Mouse (Mus musculus) cerebellum, postnatal 14 days (tissue): ENCODE measurements around the gene Spred2.

Experiments used
- DNase-seq, 2 experiments: peaks; one replicate each; pipeline ENCODE4 v3.0.0; 2021; ENCODE audit warnings: mixed read lengths in 2 of 2

Gene Spred2

DNA sequence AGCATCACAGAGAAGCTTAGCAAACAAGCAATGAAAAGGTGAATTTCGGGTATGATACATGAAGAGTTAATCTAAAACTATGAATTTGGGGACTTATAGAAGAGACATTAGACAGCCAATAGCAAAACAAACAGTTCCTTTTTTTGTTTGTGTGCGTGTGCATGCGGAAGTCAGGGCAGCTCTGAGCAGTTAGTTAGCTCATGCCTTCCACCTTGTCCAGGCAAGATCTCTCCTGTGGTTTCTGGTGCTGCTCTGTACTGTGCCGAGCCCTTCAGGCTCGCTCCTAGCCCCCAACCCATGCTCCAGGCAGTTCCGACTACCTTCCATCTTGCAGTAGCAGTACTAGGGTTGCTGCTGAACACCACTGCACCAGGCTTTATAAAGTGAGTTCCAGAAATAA lies 31.5 kb downstream of the Spred2 start:
- DNase-seq = no peak

DNA sequence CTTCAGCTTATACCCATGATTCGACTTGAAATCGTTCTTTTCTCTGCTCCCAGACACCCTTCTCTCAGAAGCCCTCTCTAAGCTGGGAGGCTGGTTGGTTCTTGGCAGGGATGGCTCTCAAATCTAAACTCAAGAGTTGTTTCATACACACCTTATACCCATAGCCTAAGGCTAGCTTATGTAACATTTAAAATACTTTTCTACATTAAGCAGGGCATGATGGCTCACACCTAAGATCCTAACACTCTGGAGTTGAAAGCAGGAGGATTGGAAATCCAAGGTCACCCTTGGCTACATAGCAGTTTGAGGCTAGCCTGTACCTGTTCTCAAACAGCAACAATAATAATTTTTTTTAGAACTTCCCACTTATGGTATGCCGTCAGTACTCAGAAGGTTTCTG lies 34.8 kb downstream of the Spred2 start:
- no peak for DNase-seq

DNA sequence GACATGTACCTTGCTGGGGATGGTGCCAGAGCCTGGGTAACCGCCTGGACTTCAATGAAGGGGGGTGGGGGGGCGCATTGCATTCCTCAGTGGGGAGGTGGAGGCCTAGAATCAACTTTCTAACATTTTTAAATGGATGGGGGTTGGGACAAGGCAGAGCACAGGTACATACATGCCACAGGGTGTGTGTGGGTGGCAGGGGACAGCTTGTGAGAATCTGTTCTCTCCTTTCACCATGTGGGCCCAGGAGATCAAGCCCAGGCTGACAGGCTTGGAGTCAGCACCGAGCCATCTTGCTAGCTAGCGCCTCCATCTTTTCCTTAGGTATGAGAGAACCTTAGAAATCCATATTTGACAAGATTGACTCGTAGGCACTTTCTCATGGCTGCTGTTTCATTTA lies 35.7 kb downstream of the Spred2 start:
- peak; percentile 34 to 47 for DNase-seq

DNA sequence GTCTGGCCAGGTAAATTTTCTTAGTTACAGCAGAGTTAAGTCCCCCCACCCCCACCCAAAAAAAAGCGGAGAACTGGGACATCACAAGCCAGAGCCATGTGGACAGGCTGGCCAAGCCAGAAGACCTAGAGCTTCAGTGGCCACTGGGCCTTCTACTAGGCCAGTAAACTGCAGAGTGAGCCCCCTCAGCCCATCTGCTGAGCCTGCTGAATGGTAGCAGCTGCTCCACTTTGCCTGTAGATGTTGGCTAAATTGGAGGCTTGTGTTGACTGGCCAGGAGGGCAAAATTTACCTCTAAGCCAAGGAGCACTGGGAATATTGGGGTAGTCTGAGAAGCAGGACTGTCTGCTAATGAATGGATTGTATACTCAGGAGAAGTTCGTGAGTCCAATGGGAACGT lies 36.4 kb downstream of the Spred2 start:
- DNase-seq = peak; percentile 49 to 60

DNA sequence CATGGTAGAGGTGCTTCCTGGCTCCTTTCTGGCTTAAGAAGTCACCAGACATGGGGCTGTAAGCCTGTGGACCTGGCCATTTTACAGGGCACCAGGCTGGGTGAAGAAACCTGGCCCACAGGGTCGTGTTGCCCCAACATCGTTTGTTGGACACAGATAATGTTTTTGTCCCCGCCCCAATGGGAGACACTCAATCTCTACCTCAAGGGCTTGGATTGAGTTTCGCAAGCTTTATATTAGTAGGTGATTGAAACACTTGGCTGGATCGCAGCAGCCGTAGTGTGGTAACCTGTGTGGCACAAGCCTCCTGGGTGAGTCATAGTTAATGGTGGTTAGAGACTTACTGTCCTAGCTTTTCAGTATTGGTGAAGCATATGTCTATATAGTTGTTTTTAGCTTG lies 36.9 kb downstream of the Spred2 start:
- no peak for DNase-seq

DNA sequence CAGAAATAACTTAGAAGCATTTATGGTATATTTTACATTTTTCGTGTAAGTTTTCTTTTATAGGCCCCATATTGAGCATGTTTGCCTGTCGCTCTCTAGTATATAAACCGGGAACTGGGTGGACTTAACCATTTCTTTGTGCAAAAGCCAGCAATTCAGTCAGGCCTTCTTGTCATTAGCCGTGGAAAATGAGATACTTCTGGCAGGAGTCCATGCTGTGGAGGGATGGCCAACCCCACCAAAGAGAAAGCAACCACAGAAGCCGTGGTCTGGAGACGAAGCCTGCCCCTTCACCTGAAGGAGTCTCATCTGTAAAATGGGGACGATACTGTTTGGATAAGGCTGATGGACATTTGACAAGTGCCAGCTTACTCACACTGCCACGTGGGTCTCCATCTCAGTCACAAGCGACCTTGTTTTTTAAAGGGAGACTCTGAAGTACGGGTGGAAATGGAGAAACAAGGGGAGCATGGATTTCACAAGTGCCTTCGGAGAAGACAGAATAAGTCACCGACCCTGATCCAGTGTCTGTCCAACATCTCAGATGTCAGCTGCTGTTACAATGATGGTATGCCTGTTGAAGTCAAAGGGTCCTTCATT lies 37.7 kb downstream of the Spred2 start:
- DNase-seq = peak in 1 of 2 experiments; percentile 29

DNA sequence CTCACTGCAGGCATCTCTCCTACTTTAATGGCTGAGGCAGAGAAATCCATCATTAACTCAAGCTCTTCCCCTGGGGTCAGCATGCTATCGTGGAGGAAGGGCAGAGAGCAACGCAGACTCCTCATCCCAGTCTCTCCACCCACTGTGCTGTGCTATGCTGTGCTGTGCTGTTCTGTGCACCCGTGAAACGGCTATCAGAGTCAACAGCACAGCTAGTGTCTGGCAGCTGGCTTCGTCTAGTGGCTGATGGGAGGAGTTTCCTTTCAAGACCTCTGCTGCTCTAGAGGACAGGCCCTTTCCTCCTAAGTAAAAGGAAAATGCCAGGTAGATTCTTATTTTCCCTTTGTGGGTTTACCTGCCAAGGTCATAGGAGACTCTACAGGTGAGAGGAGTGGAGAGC lies 38.6 kb downstream of the Spred2 start:
- DNase-seq = no peak

DNA sequence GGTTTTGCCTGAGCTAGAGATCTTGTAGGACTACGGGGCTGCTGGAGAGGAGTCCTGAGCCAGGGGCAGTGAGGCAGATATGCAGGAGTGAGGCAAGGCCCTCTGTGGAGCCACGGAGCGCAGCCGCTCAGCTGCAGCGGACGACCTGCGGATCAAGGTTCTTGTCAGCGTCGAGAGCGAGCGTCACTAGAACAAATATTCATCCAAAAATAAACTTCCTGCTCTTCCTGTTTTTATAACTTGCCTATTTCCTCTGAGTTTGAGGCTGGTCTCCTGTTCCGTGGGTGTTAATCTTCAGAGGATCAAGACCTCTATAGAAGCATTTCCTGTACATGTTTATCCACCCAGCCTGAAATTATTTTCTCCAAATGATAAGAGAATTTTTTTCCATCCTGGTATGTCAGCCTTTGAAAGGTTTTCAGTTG lies 39.6 kb downstream of the Spred2 start:
- no peak for DNase-seq

DNA sequence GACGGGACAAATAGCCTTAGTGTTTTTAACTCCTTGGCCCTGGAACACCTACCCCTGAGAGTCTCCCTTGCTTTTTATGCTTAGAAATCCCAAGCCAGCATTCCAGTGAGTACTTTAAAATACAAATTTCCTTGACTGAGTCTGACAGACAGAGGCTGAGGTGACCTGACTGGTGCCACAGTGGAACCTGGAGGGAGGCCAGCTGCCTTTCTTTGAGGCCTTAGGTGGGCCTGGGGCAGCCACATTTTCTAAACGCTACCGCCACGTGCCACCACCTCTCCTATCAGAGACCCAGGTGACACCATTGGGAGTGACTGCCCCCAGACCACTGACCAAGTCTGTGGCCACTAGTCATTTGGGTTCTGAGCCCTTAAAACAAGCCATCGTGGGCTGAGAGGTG lies 40.2 kb downstream of the Spred2 start:
- DNase-seq = peak in 1 of 2 experiments; percentile 36

DNA sequence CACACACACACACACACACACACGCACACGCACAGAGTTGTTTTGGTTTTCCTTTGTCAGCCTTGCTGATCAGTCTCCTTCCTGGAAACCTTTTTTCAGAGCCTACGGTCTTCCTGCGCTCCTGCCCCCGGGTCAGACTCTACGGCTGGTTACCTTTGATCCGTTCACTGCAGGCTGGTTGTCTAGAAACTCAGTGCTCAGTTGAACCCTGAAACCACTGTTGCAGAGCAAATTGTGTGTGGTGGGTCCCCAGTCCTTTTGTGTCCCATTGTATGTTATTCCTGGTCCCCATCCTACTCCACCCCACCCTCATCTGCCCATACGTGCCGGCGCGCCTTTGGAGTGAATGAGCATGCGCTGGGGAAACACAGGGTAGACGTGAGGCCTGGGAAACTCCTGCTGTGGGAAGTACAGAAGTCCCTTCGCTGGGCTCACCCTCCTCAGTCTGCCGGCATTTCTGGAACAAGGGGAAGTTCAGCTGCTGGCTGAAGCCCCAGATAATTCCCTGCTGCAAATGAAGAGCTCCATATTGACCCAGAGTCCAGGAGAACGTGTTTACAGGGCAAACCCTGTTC lies 40.9 kb downstream of the Spred2 start:
- no peak for DNase-seq

DNA sequence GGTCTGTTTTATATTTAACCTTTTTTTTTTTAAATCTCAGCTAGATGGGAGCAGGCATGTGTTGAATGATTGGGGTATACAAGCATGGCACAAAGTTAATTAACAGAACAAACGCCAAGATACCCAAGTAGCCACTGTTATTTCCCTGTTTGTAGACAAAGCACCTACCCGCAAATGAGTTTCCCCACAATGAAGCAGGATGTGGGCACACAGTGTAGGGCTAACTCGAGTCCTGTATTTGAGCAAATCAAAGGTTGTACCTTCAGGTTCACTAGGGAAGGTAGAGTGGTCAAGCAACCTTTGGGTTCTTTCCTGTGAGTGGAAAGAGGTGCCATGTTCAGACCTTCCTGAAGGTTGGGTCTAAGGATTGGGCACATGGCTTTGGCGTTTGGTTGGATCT lies 41.5 kb downstream of the Spred2 start:
- no peak for DNase-seq

DNA sequence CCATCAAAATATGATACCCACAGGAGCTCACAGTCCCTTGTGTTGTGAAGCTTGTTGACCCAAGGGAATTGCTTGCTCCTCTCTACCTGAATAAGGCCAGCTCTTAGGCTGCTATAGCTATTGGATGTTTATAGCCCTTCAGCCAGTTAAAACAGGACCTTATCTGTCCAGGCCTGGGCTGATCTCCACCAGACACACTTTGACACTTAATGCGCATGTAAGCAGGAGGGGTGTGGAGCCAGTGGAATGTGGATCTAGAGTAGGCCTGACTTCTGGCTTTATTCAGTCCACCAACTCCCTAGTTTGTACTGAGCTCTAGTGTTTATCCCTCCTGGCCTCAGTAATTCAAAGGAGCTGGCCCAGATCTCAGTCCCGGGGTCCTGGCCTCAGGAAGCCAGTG lies 42.1 kb downstream of the Spred2 start:
- DNase-seq = no peak

DNA sequence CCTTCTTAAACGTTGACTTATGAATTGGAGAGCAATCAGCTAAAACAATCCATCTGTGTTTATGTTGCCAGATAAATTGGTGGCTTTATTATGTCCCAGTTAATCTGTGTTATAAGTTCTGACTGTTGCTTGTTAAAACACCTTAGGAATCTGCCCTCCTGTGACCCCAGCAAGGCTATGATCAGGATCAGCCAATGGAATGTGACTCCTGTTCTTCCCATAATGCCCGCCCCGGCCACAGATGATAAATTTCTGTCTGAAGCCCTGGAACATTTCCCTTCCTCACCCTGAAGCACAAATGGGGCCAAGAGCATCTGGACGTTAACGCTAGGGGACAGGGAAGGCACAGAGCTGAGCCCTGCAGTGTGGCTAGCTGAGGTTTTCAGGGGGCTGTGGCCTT lies 45.4 kb downstream of the Spred2 start:
- no peak for DNase-seq

DNA sequence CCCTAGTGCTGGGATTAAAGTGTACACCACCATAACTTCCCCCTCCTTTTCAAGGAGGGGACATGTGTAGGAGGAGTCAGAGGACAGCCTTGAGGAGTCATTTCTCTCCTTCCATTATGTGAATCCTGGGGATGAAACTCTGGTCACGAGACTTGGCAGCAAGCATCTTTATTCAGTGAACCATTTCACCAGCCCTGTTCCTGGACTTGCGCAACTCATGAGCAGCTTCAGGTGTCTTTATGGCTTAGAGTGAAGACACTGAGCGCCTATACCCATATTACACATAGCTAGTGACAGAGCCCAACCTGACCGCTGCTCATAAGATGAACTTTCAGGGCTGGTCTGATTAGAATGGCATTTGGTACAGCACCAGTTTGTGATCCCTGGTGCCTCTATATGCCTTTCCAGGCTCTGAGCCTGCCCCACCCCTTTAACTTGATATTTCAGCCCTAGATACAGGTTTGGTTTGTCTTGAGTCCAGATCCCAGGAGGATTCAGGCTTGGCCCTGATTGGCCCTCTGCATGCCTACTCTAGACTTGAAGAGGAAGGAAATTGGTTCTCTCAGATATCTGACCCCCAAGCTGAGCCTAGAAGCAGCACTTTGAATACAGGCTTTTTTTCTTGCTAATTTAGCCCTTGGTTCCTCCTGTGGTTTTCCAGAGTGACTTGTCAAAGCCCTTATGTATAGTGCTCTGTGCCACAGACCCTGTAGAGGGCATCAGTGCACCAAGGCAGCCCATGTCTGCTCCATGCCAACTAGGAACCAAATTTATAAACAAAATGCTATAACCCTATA lies 48.0 kb downstream of the Spred2 start:
- DNase-seq = peak in 1 of 2 experiments; percentile 29

DNA sequence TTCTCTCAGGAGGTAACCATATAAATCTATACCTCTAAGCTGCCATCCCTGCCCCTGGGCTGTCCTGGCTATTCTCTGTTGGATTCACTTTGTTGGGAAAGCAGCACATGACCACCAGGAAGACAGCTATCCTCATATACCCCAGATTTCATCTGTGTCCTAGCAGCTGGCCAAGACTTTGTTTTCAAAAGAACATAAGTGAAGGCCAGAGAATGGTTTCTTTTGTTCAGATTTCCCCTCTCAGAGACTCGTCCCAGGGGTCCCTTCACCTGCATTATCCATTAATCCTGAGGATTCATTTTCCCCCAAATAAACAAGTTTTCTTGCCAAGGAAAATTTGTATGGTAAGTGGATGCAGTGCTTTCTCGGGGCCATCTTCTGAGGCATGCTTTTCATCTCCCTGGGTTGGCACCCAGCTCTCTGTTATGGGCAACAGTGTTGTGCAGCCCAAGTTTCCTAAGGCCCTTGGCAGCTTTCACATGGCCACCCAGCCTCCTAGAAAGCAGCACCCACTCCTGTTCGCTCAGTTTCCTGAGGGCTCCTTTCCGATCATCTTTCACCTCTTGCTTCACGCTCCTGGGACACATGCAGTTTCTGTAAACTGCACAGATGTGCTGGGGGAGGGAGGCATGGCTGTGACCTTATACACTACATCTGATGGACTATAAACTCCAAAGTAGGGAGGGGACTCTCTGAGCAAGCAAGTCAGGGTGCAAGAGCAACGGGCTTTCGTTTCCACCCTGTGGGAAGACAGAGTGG lies 49.0 kb downstream of the Spred2 start:
- DNase-seq = no peak

DNA sequence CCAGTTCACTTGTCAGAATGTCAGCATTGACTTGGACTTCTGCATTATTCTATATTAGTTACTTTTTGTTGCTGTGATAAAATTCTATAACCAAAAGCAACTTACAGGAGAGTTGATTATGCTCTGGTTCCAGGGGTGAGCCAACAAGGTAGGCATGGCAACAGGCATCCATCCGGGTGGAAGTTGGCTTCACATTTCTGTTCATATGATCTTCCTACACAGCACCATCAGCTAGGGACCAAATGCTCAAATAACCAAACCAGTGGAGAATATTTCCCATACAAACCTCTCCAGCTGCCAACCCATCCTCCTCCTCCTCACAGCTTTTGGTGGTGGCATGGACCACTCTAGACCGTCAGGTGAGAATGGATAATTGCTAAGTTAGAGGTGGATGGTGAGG lies 51.9 kb downstream of the Spred2 start:
- DNase-seq = no peak

DNA sequence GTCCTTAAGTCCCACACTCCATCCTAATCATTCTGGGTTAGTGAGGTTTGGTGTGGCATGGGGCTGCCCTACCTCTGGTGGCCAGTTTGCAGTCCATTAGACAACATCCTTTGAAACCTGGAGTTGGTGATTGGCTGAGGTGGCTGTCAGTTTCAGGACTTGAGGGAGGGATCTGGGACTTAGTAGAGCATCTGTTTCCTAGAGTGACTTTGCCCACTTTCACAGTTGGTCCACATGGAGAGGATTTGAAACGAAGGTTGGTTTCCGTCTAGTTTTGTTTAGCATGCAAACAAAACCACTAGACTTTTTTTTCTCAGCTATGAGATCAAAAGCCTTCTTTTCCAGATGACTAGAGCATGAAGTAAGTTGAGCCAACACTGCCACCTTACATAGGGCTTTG lies 53.5 kb downstream of the Spred2 start:
- peak in 1 of 2 experiments; percentile 43 for DNase-seq

DNA sequence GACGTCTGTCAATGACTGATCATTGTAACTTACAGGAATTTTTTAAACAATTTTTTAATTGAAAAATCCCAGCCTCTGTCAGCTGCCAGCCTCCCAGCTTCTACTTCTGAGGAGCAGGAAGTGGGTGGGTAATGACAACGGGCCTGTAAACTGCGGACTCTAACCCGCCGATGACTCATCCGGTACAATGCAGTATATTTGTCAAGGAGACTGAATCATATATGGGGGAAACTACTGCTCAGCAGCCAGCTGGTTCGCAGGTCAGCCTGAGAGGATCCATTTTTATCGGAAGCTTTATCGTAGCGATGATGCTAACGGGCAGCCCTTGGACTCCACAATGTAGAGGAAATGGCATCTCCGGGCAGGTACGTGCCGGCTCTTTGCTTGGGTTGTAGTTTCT lies 55.2 kb downstream of the Spred2 start:
- DNase-seq = no peak

DNA sequence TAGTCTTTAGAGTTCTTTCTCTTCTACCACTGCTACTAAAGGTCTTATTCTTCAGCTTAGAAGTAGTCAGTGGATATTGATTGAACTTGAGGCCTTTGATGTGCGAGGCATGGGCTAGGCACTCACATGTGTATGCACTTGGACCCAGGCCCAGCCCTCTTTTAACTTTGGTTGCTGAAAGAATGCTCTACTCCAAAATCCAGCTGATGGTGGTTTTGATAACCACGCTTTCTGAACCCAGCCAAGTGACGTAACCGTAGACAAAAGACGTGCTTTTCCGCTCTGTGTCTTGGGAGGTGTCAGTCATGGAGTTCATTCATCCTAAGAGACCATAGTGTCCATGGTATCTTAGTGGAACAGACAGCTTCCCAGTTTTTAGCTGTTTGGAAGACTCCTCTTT lies 57.9 kb downstream of the Spred2 start:
- no peak for DNase-seq

DNA sequence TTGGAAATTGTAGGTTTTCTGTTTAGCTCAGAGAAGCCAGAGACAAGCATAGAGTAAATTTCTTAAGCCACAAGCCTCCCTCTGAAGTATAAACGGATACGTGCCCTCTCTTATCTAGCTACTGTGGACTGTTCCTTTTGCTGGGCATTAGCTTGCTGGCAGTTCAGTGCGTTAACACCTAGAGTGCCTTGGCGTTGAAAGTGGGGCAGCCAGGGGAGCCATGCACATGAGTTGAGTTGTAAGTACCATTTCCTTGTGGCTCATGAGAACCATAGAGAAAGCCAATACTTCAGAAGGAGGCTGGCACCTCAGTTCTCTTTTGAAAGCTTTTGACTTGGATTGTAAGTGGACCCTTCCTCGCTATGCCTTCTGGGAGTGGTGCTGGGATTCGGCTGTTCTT lies 58.6 kb downstream of the Spred2 start:
- DNase-seq = no peak

DNA sequence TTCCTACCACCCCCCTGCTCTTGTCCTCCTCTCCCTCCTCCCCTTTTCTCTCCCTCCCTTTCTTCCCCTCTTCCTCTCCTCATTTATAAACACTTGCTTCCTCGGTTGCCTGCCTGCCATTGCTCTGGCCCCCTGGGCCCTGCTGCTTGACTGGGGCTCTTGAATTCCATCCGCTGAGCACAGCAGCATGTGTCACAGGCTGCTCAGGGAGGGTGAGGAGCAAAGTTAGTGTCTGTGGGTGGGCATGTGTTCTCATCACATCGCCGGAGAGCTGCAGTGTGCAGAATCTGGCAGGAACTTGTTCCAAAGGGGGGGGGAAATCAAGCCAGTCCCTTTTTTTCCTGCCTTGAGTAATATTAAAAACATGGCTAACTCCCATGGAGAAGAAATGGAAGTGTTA lies 59.1 kb downstream of the Spred2 start:
- no peak for DNase-seq

DNA sequence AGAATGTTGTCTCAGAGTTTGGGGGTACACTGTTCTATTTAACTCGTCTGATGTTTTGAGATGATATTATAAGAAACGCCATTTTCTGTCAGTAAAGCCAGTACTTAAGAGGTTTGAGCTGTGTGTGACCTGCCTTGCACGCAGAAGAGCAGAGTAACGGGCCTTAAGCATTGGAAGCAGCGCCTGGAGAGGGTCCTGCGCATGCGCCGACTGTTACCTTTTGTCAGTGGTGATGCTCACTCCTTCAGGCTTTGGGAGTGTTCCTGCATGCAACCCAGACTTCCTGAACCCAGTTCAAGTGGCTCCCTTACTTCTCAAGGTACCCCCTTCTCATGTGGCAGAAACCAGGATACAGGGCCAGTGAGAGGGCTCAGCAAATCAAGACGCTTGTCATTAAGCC lies 59.9 kb downstream of the Spred2 start:
- DNase-seq = no peak

DNA sequence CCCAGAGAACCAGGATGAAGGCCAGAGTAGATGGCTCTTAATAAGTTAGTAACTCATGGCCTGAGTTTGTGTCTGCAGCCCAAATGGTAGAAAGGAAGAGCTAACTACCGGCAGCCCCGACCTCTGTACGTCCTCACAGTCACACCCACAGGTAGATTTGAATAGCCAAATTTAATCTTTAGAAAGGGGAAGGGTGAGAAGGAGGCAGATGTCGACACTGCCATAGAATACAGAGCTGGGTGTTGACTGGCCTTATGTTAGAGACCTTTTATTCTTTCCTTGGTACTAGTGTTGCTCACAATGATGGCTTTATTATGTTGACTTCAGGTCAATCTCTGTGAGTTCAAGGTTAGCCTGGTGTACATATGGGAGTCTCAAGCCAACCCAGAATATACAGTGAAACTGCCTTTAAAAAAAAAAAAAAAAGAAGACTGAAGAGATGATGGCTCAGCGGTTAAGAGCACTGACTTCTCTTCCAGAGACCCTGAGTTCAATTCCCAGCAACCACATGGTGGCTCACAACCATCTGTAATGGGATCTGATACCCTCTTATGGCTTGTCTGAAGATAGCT lies 61.2 kb downstream of the Spred2 start:
- DNase-seq = no peak
